Mouse (Mus musculus): ENCODE measurements around the gene Pm20d1. TPM values are rescaled to one million over a fixed set of nuclear protein-coding genes. Genes with fewer than 3 reads are reported as not detected.

The Pm20d1 gene
- polyA plus RNA-seq, 1 experiment from 2014 or later = 3.8 TPM

Other genes with a start within 250 kb of the Pm20d1 start
- gene Avpr1b, start 198.1 kb upstream of the Pm20d1 start, polyA plus RNA-seq (2015; fragmentation: Nextera tagmentation; extraction: Ambion mirVana) = not detected in 2 replicates
- 0.85 and 2.1 TPM in 2 replicates for gene Ctse, start 159.1 kb upstream of the Pm20d1 start, polyA plus RNA-seq (2015; fragmentation: Nextera tagmentation; extraction: Ambion mirVana)
- 4.2 and 5.0 TPM in 2 replicates for gene Rab7b, start 108.7 kb upstream of the Pm20d1 start, polyA plus RNA-seq (2015; fragmentation: Nextera tagmentation; extraction: Ambion mirVana)
- gene Slc26a9, start 53.4 kb upstream of the Pm20d1 start, polyA plus RNA-seq (2015; fragmentation: Nextera tagmentation; extraction: Ambion mirVana) = 0.68 and 3.6 TPM in 2 replicates
- 10.5 and 10.7 TPM in 2 replicates for gene Slc41a1, start 30.1 kb downstream of the Pm20d1 start, polyA plus RNA-seq (2015; fragmentation: Nextera tagmentation; extraction: Ambion mirVana)
- 19.4 and 21.6 TPM in 2 replicates for gene Rab29, start 69.8 kb downstream of the Pm20d1 start, polyA plus RNA-seq (2015; fragmentation: Nextera tagmentation; extraction: Ambion mirVana)
- 60.7 and 69.7 TPM in 2 replicates for gene Nucks1, start 113.2 kb downstream of the Pm20d1 start, polyA plus RNA-seq (2015; fragmentation: Nextera tagmentation; extraction: Ambion mirVana)
- gene Slc45a3, start 165.6 kb downstream of the Pm20d1 start, polyA plus RNA-seq (2015; fragmentation: Nextera tagmentation; extraction: Ambion mirVana) = 2.8 and 3.6 TPM in 2 replicates
- 15.2 and 16.0 TPM in 2 replicates for gene Elk4, start 210.2 kb downstream of the Pm20d1 start, polyA plus RNA-seq (2015; fragmentation: Nextera tagmentation; extraction: Ambion mirVana)